Mouse (Mus musculus) embryo, embryonic 10.5 days (tissue): ENCODE results near the gene Glis3.
A peak's percentile ranks its signal among the peaks of the same experiment; 100 is the strongest.

Source experiments
- DNase-seq: peaks from one replicate; pipeline ENCODE4 v3.0.0-alpha.2; 2015; ENCODE audit warnings: low spot score

The Glis3 gene

GRCm38 (mm10) chr19:28382168-28382911 lies 297.5 kb downstream of the Glis3 start:
- DNase-seq, result peak; percentile 53

GRCm38 (mm10) chr19:28381441-28381840 lies 298.4 kb downstream of the Glis3 start:
- DNase-seq, result peak; percentile 39

- peak; percentile 19 for DNase-seq
These were observed 299.1 kb downstream of the Glis3 start for GRCm38 (mm10) chr19:28380691-28381262.

- DNase-seq, result no peak
These were observed 302.0 kb downstream of the Glis3 start for GRCm38 (mm10) chr19:28377788-28378295.

GRCm38 (mm10) chr19:28376401-28376800 lies 303.5 kb downstream of the Glis3 start:
- no peak for DNase-seq

- no peak for DNase-seq
These were observed 304.1 kb downstream of the Glis3 start for GRCm38 (mm10) chr19:28375746-28376145.

- DNase-seq, result no peak
These were observed 305.4 kb downstream of the Glis3 start for GRCm38 (mm10) chr19:28374524-28374923.

GRCm38 (mm10) chr19:28368215-28368614 lies 311.7 kb downstream of the Glis3 start:
- DNase-seq, result no peak

GRCm38 (mm10) chr19:28367274-28367673 lies 312.6 kb downstream of the Glis3 start:
- no peak for DNase-seq

GRCm38 (mm10) chr19:28366766-28367165 lies 313.1 kb downstream of the Glis3 start:
- DNase-seq, result no peak

GRCm38 (mm10) chr19:28365897-28366296 lies 314.0 kb downstream of the Glis3 start:
- peak; percentile 74 for DNase-seq

GRCm38 (mm10) chr19:28360884-28361283 lies 319.0 kb downstream of the Glis3 start:
- DNase-seq, result no peak

- DNase-seq, result no peak
These were observed 322.3 kb downstream of the Glis3 start for GRCm38 (mm10) chr19:28357595-28357994.

GRCm38 (mm10) chr19:28351068-28352066 lies 328.5 kb downstream of the Glis3 start:
- no peak for DNase-seq

GRCm38 (mm10) chr19:28347080-28347825 lies 332.6 kb downstream of the Glis3 start:
- DNase-seq, result peak; percentile 23

- no peak for DNase-seq
These were observed 336.2 kb downstream of the Glis3 start for GRCm38 (mm10) chr19:28343640-28344039.

GRCm38 (mm10) chr19:28337574-28337973 lies 342.3 kb downstream of the Glis3 start:
- DNase-seq, result no peak

GRCm38 (mm10) chr19:28336651-28337510 lies 343.0 kb downstream of the Glis3 start:
- peak; percentile 67 for DNase-seq

- DNase-seq, result peak; percentile 36
These were observed 344.0 kb downstream of the Glis3 start for GRCm38 (mm10) chr19:28335890-28336289.

GRCm38 (mm10) chr19:28333007-28333766 lies 346.7 kb downstream of the Glis3 start:
- DNase-seq, result peak; percentile 39
